Mouse (Mus musculus): ENCODE measurements around the gene Cacna1f. TPM values are rescaled to one million over a fixed set of nuclear protein-coding genes. Genes with fewer than 3 reads are reported as not detected.
A peak's percentile ranks its signal among the peaks of the same experiment; 100 is the strongest.

The Cacna1f gene
- polyA plus RNA-seq, 1 experiment from 2014 or later = 0.04 TPM

GRCm38 (mm10) chrX:7583881-7584280 is 23.0 kb upstream of the Cacna1f start:
- Histone ChIP-seq H3K4me1 (no peaks in the 10 kb centered on the region), H3K27me3 (no peaks in the 10 kb centered on the region), H3K27ac (no peak overlapping the region), H3K4me2 (replicated peaks) (no peak overlapping the region), H3K9me3 (no peaks in the 10 kb centered on the region), H3K9ac (no peak overlapping the region), H3K36me3 (no peaks in the 10 kb centered on the region), H3K4me3 (no peak overlapping the region)
- 91% methylated on average over 11 of the region's 11 CpGs for WGBS
- ATAC-seq (ENCODE audit: low FRiP score, low read depth) = no peak

- 95% methylated on average over 4 of the region's 5 CpGs for WGBS
- no peak overlapping the region for H3K4me3 ChIP-seq
- no peaks in the 10 kb centered on the region for H3K27me3 ChIP-seq
- H3K9me3 ChIP-seq = no peaks in the 10 kb centered on the region
- no peak overlapping the region for H3K27ac ChIP-seq
- no peak overlapping the region for H3K4me2 ChIP-seq (replicated peaks)
- no peak overlapping the region for H3K9ac ChIP-seq
- no peak for ATAC-seq (ENCODE audit: low FRiP score, low read depth)
- H3K36me3 ChIP-seq = peaks cover 7% of the 10 kb centered on the region
- H3K4me1 ChIP-seq = no peaks in the 10 kb centered on the region
Measured at GRCm38 (mm10) chrX:7586356-7586755, 20.5 kb upstream of the Cacna1f start.

GRCm38 (mm10) chrX:7595371-7595770 is 11.5 kb upstream of the Cacna1f start:
- ATAC-seq (ENCODE audit: low FRiP score, low read depth) = no peak
- Histone ChIP-seq H3K9me3 (no peaks in the 10 kb centered on the region), H3K36me3 (peaks cover 47% of the 10 kb centered on the region), H3K4me3 (no peak overlapping the region), H3K4me2 (replicated peaks) (no peak overlapping the region), H3K27ac (no peak overlapping the region), H3K27me3 (no peaks in the 10 kb centered on the region), H3K4me1 (no peaks in the 10 kb centered on the region), H3K9ac (no peak overlapping the region)
- WGBS = 82% methylated on average over 9 of the region's 9 CpGs

- H3K27ac ChIP-seq = no peak overlapping the region
- H3K27me3 ChIP-seq = 0 out of 2 replicates have a peak, but pooled peaks cover 3% of the 10 kb centered on the region
- no peaks in the 10 kb centered on the region; the same call in 1 of the 2 replicates for H3K4me1 ChIP-seq
- no peak overlapping the region for H3K9ac ChIP-seq
- no peak for ATAC-seq (ENCODE audit: low FRiP score, low read depth)
- H3K36me3 ChIP-seq = peaks cover 4% of the 10 kb centered on the region
- H3K9me3 ChIP-seq = no peaks in the 10 kb centered on the region
- 85% methylated on average over 7 of the region's 7 CpGs for WGBS
- 0 out of 2 replicates have a peak overlapping the region, but pooled peaks have one; percentile 48 for H3K4me3 ChIP-seq
- H3K4me2 ChIP-seq (replicated peaks) = peak overlapping the region; percentile 61
Measured at GRCm38 (mm10) chrX:7604004-7604403, 2.9 kb upstream of the Cacna1f start.

GRCm38 (mm10) chrX:7604879-7605574 is 1.9 kb upstream of the Cacna1f start, which contains the start of gene Ccdc22:
TSS of gene Ccdc22 (minus strand) at chrX:7605517.
- WGBS = 21% methylated on average over 28 of the region's 28 CpGs
- Histone ChIP-seq H3K4me1 (no peaks in the 10 kb centered on the region; the same call in 1 of the 2 replicates), H3K4me3 (peak within 1 kb of the TSS; percentile 48), H3K36me3 (no peaks in the 10 kb centered on the region; the same call in 1 of the 2 replicates), H3K27ac (no peak within 1 kb of the TSS), H3K9me3 (no peaks in the 10 kb centered on the region), H3K4me2 (replicated peaks) (peak within 1 kb of the TSS; percentile 61), H3K9ac (peak within 1 kb of the TSS; percentile 56), H3K27me3 (0 out of 2 replicates have a peak, but pooled peaks cover 3% of the 10 kb centered on the region)
- peak; percentile 94 for ATAC-seq (ENCODE audit: low FRiP score, low read depth)

GRCm38 (mm10) chrX:7605575-7605941 is 1.3 kb upstream of the Cacna1f start:
- Histone ChIP-seq H3K9me3 (no peaks in the 10 kb centered on the region), H3K36me3 (no peaks in the 10 kb centered on the region; the same call in 1 of the 2 replicates), H3K27ac (no peak overlapping the region), H3K27me3 (0 out of 2 replicates have a peak, but pooled peaks cover 3% of the 10 kb centered on the region), H3K4me1 (no peaks in the 10 kb centered on the region; the same call in 1 of the 2 replicates), H3K4me2 (replicated peaks) (peak overlapping the region; percentile 9; the same call in 1 of the 2 replicates), H3K4me3 (no peak overlapping the region), H3K9ac (no peak overlapping the region)
- WGBS = 40% methylated on average over 8 of the region's 8 CpGs
- ATAC-seq (ENCODE audit: low FRiP score, low read depth) = peak; percentile 2; the same call in 1 of the 2 replicates

- H3K27me3 ChIP-seq = 0 out of 2 replicates have a peak, but pooled peaks cover 3% of the 10 kb centered on the region
- H3K4me2 ChIP-seq (replicated peaks) = peak overlapping the region; percentile 72
- WGBS = 17% methylated on average over 21 of the region's 21 CpGs
- no peaks in the 10 kb centered on the region for H3K4me1 ChIP-seq
- no peaks in the 10 kb centered on the region for H3K9me3 ChIP-seq
- H3K4me3 ChIP-seq = peak overlapping the region; percentile 43
- no peaks in the 10 kb centered on the region for H3K36me3 ChIP-seq
- ATAC-seq (ENCODE audit: low FRiP score, low read depth) = no peak
- H3K27ac ChIP-seq = no peak overlapping the region
- peak overlapping the region; percentile 51 for H3K9ac ChIP-seq
Measured at GRCm38 (mm10) chrX:7610035-7610434, 3.2 kb downstream of the Cacna1f start.

GRCm38 (mm10) chrX:7610536-7611258 is 3.8 kb downstream of the Cacna1f start:
- Histone ChIP-seq H3K9me3 (no peaks in the 10 kb centered on the region), H3K27ac (no peak overlapping the region), H3K4me1 (no peaks in the 10 kb centered on the region), H3K9ac (peak overlapping the region; percentile 51), H3K4me3 (peak overlapping the region; percentile 43), H3K36me3 (no peaks in the 10 kb centered on the region), H3K4me2 (replicated peaks) (peak overlapping the region; percentile 72), H3K27me3 (0 out of 2 replicates have a peak, but pooled peaks cover 3% of the 10 kb centered on the region)
- ATAC-seq (ENCODE audit: low FRiP score, low read depth) = no peak
- WGBS = 21% methylated on average over 26 of the region's 26 CpGs

GRCm38 (mm10) chrX:7617889-7618551 is 11.1 kb downstream of the Cacna1f start:
- no peaks in the 10 kb centered on the region for H3K9me3 ChIP-seq
- WGBS = 79% methylated on average over 12 of the region's 12 CpGs
- no peak overlapping the region for H3K4me2 ChIP-seq (replicated peaks)
- H3K9ac ChIP-seq = no peak overlapping the region
- H3K27ac ChIP-seq = no peak overlapping the region
- no peaks in the 10 kb centered on the region for H3K4me1 ChIP-seq
- no peaks in the 10 kb centered on the region for H3K27me3 ChIP-seq
- no peaks in the 10 kb centered on the region for H3K36me3 ChIP-seq
- ATAC-seq (ENCODE audit: low FRiP score, low read depth) = no peak
- H3K4me3 ChIP-seq = no peak overlapping the region

GRCm38 (mm10) chrX:7632560-7632959 is 25.7 kb downstream of the Cacna1f start:
- no peak for ATAC-seq (ENCODE audit: low FRiP score, low read depth)

GRCm38 (mm10) chrX:7635101-7635500 is 28.2 kb downstream of the Cacna1f start:
- Histone ChIP-seq H3K27ac (no peak overlapping the region), H3K36me3 (no peaks in the 10 kb centered on the region), H3K9me3 (no peaks in the 10 kb centered on the region), H3K27me3 (peaks cover 14% of the 10 kb centered on the region), H3K4me1 (no peaks in the 10 kb centered on the region), H3K4me3 (no peak overlapping the region), H3K4me2 (replicated peaks) (no peak overlapping the region), H3K9ac (no peak overlapping the region)
- 62% methylated on average over 3 of the region's 3 CpGs for WGBS
- ATAC-seq (ENCODE audit: low FRiP score, low read depth) = no peak

More at GRCm38 (mm10) chrX:7632560-7632959, 25.7 kb downstream of the Cacna1f start:
- H3K4me3 ChIP-seq = no peak overlapping the region
- no peak overlapping the region for H3K4me2 ChIP-seq (replicated peaks)
- H3K27me3 ChIP-seq = no peaks in the 10 kb centered on the region
- H3K27ac ChIP-seq = no peak overlapping the region
- H3K9ac ChIP-seq = no peak overlapping the region
- WGBS = 94% methylated on average over 6 of the region's 6 CpGs
- H3K36me3 ChIP-seq = no peaks in the 10 kb centered on the region
- H3K9me3 ChIP-seq = no peaks in the 10 kb centered on the region
- H3K4me1 ChIP-seq = no peaks in the 10 kb centered on the region

Measured in limb, embryonic 13.5 days (tissue).